Mouse (Mus musculus) hindbrain, embryonic 14.5 days (tissue): Measurements from ENCODE around the gene Ccdc110. TPM values are rescaled to one million over a fixed set of nuclear protein-coding genes. Genes with fewer than 3 reads are reported as not detected.

ENCODE experiments used
- polyA plus RNA-seq: library from polyadenylated mRNA; unstranded; fragments of >200 nt; fragmentation: Nextera tagmentation; extraction: Ambion mirVana; gene quantifications from 2 replicates; pipeline ENCODE4 v1.2.1, GENCODE M21; 2014

Ccdc110 gene
- polyA plus RNA-seq, 1 experiment from 2014 or later = not detected

Other genes with a start within 250 kb of the Ccdc110 start
- gene Pdlim3, start 49.2 kb upstream of the Ccdc110 start, polyA plus RNA-seq = 19.2 TPM in 2 replicates
- gene 1700029J07Rik, start 40.6 kb downstream of the Ccdc110 start, polyA plus RNA-seq = 4.6 and 4.7 TPM in 2 replicates
- gene Ufsp2, start 40.9 kb downstream of the Ccdc110 start, polyA plus RNA-seq = 56.5 and 63.8 TPM in 2 replicates
- gene Lrp2bp, start 64.7 kb downstream of the Ccdc110 start, polyA plus RNA-seq = 0.56 and 0.70 TPM in 2 replicates
- gene Ankrd37, start 71.1 kb downstream of the Ccdc110 start, polyA plus RNA-seq = 30.1 and 31.7 TPM in 2 replicates
- gene Cfap97, start 217.2 kb downstream of the Ccdc110 start, polyA plus RNA-seq = 23.7 and 24.5 TPM in 2 replicates
- gene Snx25, start 217.5 kb downstream of the Ccdc110 start, polyA plus RNA-seq = 14.4 and 14.8 TPM in 2 replicates